Mouse (Mus musculus) right cerebral cortex, adult 2 months (tissue): ENCODE measurements around the gene Cd22.

Experiments
- DNase-seq, 2 experiments: peaks; one replicate each; pipeline ENCODE4 v3.0.0; 2021 to 2022; ENCODE audit warnings: low spot score in 2 of 2

The Cd22 gene

GRCm38 (mm10) chr7:30820854-30821445 is 59.2 kb downstream of the Cd22 start:
- DNase-seq, result no peak

GRCm38 (mm10) chr7:30820131-30820530 is 60.0 kb downstream of the Cd22 start:
- DNase-seq, result no peak
